Mouse (Mus musculus) embryonic facial prominence, embryonic 11.5 days (tissue): ENCODE measurements around the gene Nlrp9b. TPM values are rescaled to one million over a fixed set of nuclear protein-coding genes. Genes with fewer than 3 reads are reported as not detected.
"Not testable (repeated sequence)": the region's sequence is repeated elsewhere in the genome, so short reads cannot be mapped to it uniquely, and the experiment has no call there.

ENCODE experiments used
- ATAC-seq: fragments of 200-750 bp; cut with Nextera tagmentation; replicated peaks from 2 replicates; pipeline ENCODE4 v1.8.0; 2017; ENCODE audit warnings: low read depth; ENCODE audit not compliant: insufficient number of reproducible peaks, low FRiP score, low TSS enrichment
- DNase-seq: peaks from one replicate; pipeline ENCODE4 v3.0.0-alpha.2; 2015; ENCODE audit warnings: low spot score
- H3K27ac ChIP-seq: fragments of 300-500 bp; sonication (generic); replicated peaks from 2 replicates; pipeline ENCODE4 v1.5.1; 2014; ENCODE audit warnings: mild to moderate bottlenecking, low read depth, low read length, control low read depth
- H3K27me3 ChIP-seq: fragments of 300-500 bp; sonication (generic); 2 replicates; pipeline ENCODE4 v1.6.1; 2014; ENCODE audit warnings: mild to moderate bottlenecking, low read length, moderate library complexity, mixed read lengths; ENCODE audit not compliant: control insufficient read depth, insufficient read depth
- H3K36me3 ChIP-seq: fragments of 300-500 bp; sonication (generic); replicated peaks from 2 replicates; pipeline ENCODE4 v1.6.1; 2014; ENCODE audit warnings: low read depth, mild to moderate bottlenecking, low read length, moderate library complexity, mixed read lengths; ENCODE audit not compliant: control insufficient read depth, insufficient read depth
- H3K4me1 ChIP-seq: fragments of 300-500 bp; sonication (generic); 2 replicates; pipeline ENCODE4 v1.6.1; 2014; ENCODE audit warnings: low read length, mixed read lengths; ENCODE audit not compliant: control insufficient read depth, insufficient read depth
- H3K4me2 ChIP-seq: fragments of 300-500 bp; sonication (generic); 2 replicates; pipeline ENCODE4 v1.6.1; 2014; ENCODE audit warnings: low read depth, mild to moderate bottlenecking, control low read depth, low read length, moderate library complexity
- H3K4me3 ChIP-seq: fragments of 300-500 bp; sonication (generic); 2 replicates; pipeline ENCODE4 v1.5.1; 2014; ENCODE audit warnings: low read depth, low read length, control low read depth
- H3K9ac ChIP-seq: fragments of 300-500 bp; sonication (generic); replicated peaks from 2 replicates; pipeline ENCODE4 v1.6.1; 2014; ENCODE audit warnings: mild to moderate bottlenecking, control low read depth, low read length
- H3K9me3 ChIP-seq: fragments of 300-500 bp; sonication (generic); replicated peaks from 2 replicates; pipeline ENCODE4 v1.6.1; 2016; ENCODE audit warnings: mild to moderate bottlenecking, low read length, inconsistent platforms, mixed read lengths; ENCODE audit not compliant: control insufficient read depth
- WGBS: fragments of 180-500 bp; shearing (Covaris S2); extraction: QIAGEN DNeasy Blood & Tissue Kit; methylation state at CpG from one replicate; pipeline ENCODE4 v1.1.7; 2014; 5-methylcytosine and 5-hydroxymethylcytosine counted together
- polyA plus RNA-seq: library from polyadenylated mRNA; unstranded; fragments of >200 nt; fragmentation: Nextera tagmentation; extraction: Ambion mirVana; gene quantifications from 2 replicates; pipeline ENCODE4 v1.2.1, GENCODE M21; 2014

Nlrp9b gene
- polyA plus RNA-seq, result not detected in 2 replicates

GRCm38 (mm10) chr7:19991165-19991564 is at the start of gene Nlrp9b:
TSS of gene Nlrp9b (plus strand) at chr7:19991465.
- not testable (repeated sequence) for ATAC-seq, H3K9me3 ChIP-seq, DNase-seq, H3K27me3 ChIP-seq, H3K36me3 ChIP-seq, H3K4me1 ChIP-seq, H3K9ac ChIP-seq, H3K27ac ChIP-seq, H3K4me2 ChIP-seq, H3K4me3 ChIP-seq
- WGBS, result 64% methylated on average over 7 of the region's 8 CpGs

GRCm38 (mm10) chr7:19944709-19945108 is 46.6 kb upstream of the Nlrp9b start:
- WGBS, result 89% methylated on average over 8 of the region's 8 CpGs
- DNase-seq (no peak), ATAC-seq (no peak)
- Histone ChIP-seq H3K9ac (no peak overlapping the region), H3K27me3 (no peaks in the 10 kb centered on the region), H3K4me3 (no peak overlapping the region), H3K4me1 (no peaks in the 10 kb centered on the region), H3K9me3 (no peaks in the 10 kb centered on the region), H3K36me3 (no peaks in the 10 kb centered on the region), H3K4me2 (no peak overlapping the region), H3K27ac (no peak overlapping the region)

GRCm38 (mm10) chr7:19945201-19945600 is 46.1 kb upstream of the Nlrp9b start:
- ATAC-seq (no peak), DNase-seq (no peak)
- Histone ChIP-seq H3K27ac (no peak overlapping the region), H3K9ac (no peak overlapping the region), H3K9me3 (no peaks in the 10 kb centered on the region), H3K4me1 (no peaks in the 10 kb centered on the region), H3K4me3 (no peak overlapping the region), H3K27me3 (no peaks in the 10 kb centered on the region), H3K36me3 (no peaks in the 10 kb centered on the region), H3K4me2 (no peak overlapping the region)
- WGBS, result 90% methylated on average over 5 of the region's 5 CpGs

GRCm38 (mm10) chr7:19945821-19946515 is 45.3 kb upstream of the Nlrp9b start:
- ATAC-seq (no peak), DNase-seq (no peak)
- H3K4me1 ChIP-seq, result no peaks in the 10 kb centered on the region
- H3K27me3 ChIP-seq, result no peaks in the 10 kb centered on the region
- H3K4me3 ChIP-seq, result no peak overlapping the region
- WGBS, result 85% methylated on average over 13 of the region's 13 CpGs
- H3K27ac ChIP-seq, result no peak overlapping the region
- no peaks in the 10 kb centered on the region for H3K36me3 ChIP-seq
- no peaks in the 10 kb centered on the region for H3K9me3 ChIP-seq
- H3K9ac ChIP-seq, result no peak overlapping the region
- H3K4me2 ChIP-seq, result no peak overlapping the region

- H3K27ac ChIP-seq, result no peak overlapping the region
- no peaks in the 10 kb centered on the region for H3K4me1 ChIP-seq
- no peak overlapping the region for H3K4me3 ChIP-seq
- no peaks in the 10 kb centered on the region for H3K36me3 ChIP-seq
- 79% methylated on average over 12 of the region's 12 CpGs for WGBS
- no peak for ATAC-seq
- no peak overlapping the region for H3K4me2 ChIP-seq
- no peak overlapping the region for H3K9ac ChIP-seq
- DNase-seq, result no peak
- no peaks in the 10 kb centered on the region for H3K27me3 ChIP-seq
- no peaks in the 10 kb centered on the region for H3K9me3 ChIP-seq
Observed at GRCm38 (mm10) chr7:19948956-19949355, 42.3 kb upstream of the Nlrp9b start.

- WGBS, result 51% methylated on average over 10 of the region's 10 CpGs
- no peak for ATAC-seq
- DNase-seq, result no peak
- Histone ChIP-seq H3K4me3 (no peak overlapping the region), H3K4me1 (no peaks in the 10 kb centered on the region), H3K4me2 (no peak overlapping the region), H3K27me3 (no peaks in the 10 kb centered on the region), H3K36me3 (no peaks in the 10 kb centered on the region), H3K9ac (no peak overlapping the region), H3K27ac (no peak overlapping the region), H3K9me3 (no peaks in the 10 kb centered on the region)
Observed at GRCm38 (mm10) chr7:19949996-19950395, 41.3 kb upstream of the Nlrp9b start.

- peak; percentile 46; the same call in 1 of the 2 replicates for ATAC-seq
- H3K27ac ChIP-seq, result no peak within 1 kb of the TSS
- 49% methylated on average over 9 of the region's 9 CpGs for WGBS
Observed at GRCm38 (mm10) chr7:19950589-19950988, 40.7 kb upstream of the Nlrp9b start, which contains the start of gene Igsf23. TSS of gene Igsf23 (minus strand) at chr7:19950756.

GRCm38 (mm10) chr7:19952320-19952986 is 38.8 kb upstream of the Nlrp9b start:
- Histone ChIP-seq H3K4me1 (no peaks in the 10 kb centered on the region), H3K9ac (no peak overlapping the region), H3K9me3 (no peaks in the 10 kb centered on the region), H3K27ac (no peak overlapping the region), H3K36me3 (no peaks in the 10 kb centered on the region), H3K4me2 (no peak overlapping the region), H3K27me3 (no peaks in the 10 kb centered on the region), H3K4me3 (no peak overlapping the region)
- no peak for ATAC-seq
- WGBS, result 58% methylated on average over 10 of the region's 10 CpGs
- DNase-seq, result no peak

More at GRCm38 (mm10) chr7:19950589-19950988, 40.7 kb upstream of the Nlrp9b start, which contains the start of gene Igsf23:
- no peaks in the 10 kb centered on the region for H3K4me1 ChIP-seq
- no peak for DNase-seq
- no peak within 1 kb of the TSS for H3K9ac ChIP-seq
- H3K4me3 ChIP-seq, result no peak within 1 kb of the TSS
- H3K36me3 ChIP-seq, result no peaks in the 10 kb centered on the region
- no peaks in the 10 kb centered on the region for H3K9me3 ChIP-seq
- no peak within 1 kb of the TSS for H3K4me2 ChIP-seq
- H3K27me3 ChIP-seq, result no peaks in the 10 kb centered on the region
